Mouse (Mus musculus) embryonic fibroblast, embryonic 13.5 days (primary cell): ENCODE measurements around the gene Scml4.

ENCODE experiments used
- CTCF ChIP-seq: IDR thresholded peaks from 2 replicates; pipeline ENCODE4 v1.5.1; 2011; ENCODE audit warnings: mild to moderate bottlenecking, control low read depth, low read length, moderate library complexity, borderline replicate concordance; ENCODE audit not compliant: insufficient read depth
- POLR2A ChIP-seq: IDR thresholded peaks from 2 replicates; pipeline ENCODE4 v1.6.1; 2011; ENCODE audit warnings: low read depth, mild to moderate bottlenecking, control low read depth, low read length, moderate library complexity

DNA sequence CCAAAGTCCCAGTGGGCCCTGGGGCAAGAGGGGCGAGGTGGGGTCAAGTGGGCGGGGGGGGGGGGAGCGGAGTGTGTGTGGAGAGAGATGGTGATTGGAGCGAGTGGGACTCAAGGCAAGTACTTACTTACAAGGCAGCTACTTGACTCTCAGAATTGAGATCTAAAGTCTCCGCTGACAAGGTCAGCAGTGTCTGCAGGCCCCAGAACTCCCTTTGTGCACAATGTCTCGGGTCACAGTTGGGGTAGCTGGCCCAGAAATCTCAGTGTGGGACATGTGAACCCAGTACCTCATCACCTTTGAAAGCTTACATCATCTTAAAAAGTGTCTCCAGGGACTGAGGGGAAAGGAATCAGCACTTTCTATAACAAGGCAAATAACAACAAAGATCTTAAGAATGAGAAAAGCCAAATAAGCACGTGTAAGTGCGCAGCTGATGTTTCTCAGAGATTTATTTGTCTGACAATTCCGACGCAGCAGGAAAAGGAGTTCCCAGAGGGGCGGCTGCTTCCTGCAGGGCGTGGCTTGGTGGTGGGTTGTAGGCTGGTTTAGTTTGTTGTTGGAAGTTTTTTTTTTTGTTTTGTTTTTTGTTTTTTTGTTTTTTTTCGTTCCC is 142.0 kb downstream of the Scml4 start:
- TF ChIP-seq CTCF (no peak), POLR2A (no peak)
